Mouse (Mus musculus) ovary, postnatal 10 days (tissue): ENCODE data around the gene Tmem110.

Experiments
- DNase-seq: peaks from one replicate; pipeline ENCODE4 v3.0.0; 2022; ENCODE audit warnings: low spot score

Tmem110 gene

DNA sequence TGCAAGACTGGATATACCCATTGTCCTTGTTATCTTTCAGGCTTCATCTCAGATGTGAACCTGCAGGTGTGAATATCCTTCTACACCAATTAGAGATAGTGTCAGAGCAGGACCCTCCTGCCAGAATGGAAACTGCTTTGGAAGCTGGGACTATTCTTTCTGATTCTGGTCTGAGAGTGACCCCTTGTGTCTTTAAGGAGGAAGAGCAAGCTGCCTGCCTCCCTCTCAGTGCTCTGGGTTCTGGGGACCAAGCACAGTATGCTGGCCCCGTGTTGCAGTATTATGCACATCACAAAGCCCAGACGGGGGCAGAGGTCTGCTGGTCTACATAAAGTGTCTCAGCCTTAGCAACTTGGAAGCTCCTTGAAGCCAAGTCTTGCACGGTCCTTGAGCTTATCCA is 39.9 kb downstream of the Tmem110 start:
- no peak for DNase-seq

DNA sequence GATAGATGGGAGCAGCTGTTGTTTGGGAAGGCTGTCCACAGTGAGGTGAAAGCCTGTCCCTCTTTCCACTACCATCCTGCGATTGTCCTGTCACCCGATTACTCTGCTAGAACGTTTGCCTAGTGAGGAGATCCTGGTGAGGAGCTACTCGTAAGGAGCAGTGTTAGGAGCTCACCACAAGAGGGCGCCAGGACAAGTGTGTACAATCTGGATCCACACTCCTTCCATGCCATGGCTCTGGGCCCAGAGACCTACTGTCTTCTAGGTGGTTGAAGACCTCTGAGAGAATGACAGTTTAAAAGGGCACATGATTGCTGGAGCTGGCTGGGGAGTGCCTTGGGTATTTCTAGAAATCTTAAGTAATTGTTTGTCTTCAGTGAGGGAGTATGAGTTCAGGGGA is 41.7 kb downstream of the Tmem110 start:
- DNase-seq = peak; percentile 51

DNA sequence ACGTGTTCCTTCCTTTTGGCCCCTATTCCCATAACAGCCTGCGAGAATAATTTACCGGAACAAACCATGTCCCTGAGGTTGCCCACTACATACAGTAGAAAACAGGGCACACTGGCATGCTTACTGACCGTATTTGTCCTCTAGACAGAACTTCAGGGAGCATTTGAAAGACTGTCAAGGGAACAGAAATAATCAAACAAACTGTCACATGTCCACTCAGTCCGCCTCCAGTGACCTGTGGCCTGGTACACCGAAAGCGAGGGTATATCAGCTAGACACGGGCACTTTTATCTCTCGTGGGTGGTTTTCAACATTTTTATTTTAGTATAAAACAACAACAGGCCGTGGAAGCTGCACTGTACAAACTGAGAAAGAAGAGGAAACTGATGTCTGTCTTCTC is 43.4 kb downstream of the Tmem110 start:
- DNase-seq = no peak

DNA sequence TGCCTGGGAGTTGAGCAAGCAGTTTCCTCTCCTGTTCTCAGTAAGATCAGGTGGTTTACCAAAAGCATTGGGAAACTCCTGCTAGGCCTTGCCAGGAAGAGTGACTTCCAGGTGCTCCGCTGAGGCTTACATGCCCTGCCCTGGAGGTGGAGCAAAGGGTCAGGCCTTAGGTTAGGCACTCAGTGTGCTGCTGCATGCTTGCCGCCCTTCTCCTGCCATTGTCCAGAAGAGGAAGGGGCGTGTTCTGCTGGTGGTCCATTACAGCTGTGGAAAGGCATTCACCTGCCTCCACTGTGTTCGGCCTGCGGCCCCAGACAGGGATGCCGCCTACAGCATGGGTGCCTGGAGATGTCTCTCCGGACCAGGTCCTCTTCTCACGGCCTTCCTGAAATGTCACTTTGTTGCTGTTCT is 44.0 kb downstream of the Tmem110 start:
- no peak for DNase-seq

DNA sequence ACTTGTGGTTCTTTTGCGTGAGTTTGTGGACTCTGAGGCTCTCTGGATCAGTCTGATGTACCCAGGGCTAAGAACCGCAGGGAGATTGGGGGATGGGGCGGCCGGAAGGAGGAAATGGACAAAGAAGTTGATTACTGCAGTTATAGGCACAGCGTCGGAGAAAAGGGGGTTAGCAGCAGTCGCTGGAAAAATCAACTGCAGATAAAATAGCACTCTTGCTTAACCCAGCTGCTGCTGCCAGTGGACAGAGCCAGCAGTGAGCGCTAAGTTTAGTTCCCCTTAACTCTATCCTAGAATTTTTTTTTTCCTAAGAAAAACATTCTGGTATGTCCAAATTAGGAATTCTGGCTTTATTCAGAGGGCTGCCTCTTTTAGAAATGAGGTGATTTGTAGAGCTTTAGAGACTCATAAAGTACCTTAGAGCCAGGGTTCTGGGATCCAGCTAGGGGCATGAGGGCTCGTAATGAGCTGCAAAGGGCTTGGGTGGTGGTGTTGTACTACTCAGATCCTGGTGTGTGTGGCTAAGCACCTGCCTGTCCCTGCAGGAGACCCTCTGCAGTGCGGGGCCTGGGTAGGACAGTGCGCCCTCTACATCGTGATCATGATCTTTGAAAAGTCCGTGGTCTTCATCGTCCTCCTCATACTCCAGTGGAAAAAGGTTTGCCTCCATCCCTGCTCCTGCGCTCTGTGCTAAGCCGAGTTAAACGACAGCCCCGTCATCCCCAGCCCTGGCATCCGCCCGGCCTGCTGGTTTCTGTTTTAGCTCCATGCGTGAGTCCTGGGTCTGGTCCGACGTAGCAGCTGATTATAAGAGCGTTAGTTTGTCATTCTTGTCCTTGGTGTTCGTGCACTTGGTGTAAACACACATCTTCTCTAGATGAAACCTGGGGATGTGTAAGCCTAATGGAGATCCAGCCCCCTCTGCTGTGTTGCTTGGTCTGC is 45.1 kb downstream of the Tmem110 start:
- DNase-seq = no peak

DNA sequence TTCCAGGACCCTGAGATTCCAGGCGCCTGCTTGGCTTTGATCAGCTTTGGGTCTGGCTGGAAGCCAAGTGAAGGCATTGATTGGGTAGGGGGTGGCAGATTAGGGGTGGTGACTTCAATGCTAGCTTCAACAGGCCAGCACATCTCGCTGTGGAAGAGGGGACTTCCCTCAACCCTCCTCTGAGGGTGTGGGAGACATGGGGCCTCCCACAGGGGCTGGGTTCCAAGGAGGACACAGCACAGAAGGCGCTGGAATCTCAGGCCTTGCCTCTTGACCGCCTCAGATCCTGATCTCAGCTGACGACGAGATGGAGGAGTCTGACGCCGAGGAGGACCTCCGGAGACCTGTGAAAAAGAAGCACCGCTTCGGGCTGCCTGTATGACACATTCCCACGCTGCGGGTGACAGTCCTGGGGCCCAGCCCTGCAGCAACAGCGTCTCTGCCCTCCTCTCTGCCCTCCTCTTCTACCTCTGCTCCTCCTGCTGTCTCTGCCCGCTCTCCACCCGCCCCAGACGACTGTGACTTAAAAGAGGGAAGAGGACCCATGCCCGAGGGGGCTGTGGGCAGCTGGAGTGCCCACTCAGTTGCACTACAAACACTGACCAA is 48.8 kb downstream of the Tmem110 start:
- no peak for DNase-seq

DNA sequence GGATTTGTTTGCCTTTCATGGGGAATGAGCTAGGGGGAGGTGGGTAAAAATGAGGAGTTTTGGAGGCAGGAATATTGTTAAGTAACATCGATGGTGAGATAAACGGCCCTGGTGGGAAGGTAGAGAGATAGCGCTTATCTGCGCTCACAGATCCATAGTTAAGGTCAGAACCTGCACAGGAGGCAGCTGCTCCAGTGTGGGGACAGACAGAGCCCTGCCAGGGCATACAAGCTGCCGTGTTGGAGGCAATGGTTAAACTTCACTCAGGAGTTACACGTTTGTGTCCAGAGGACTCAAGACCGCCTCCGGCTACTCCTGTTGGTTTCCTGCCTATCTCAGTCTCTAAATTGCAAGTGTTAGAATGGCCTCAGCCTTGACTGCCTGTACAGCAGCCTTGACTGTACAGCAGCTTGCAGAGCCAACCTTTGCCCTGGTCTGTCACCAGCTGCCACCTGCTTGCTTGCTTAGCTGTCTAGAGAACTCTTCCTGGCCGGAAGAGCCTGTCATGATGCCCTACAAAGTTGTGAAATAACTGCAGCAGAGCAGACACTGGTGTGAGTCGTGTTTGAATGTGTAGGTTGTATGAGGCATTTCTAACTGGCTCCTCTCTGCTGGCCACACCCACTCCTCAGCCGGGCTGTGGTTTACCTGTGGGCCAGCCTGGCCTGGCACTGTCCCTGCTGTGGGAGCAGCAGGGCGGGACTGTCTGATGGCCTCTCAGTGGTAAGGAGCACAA is 49.9 kb downstream of the Tmem110 start:
- DNase-seq = no peak

DNA sequence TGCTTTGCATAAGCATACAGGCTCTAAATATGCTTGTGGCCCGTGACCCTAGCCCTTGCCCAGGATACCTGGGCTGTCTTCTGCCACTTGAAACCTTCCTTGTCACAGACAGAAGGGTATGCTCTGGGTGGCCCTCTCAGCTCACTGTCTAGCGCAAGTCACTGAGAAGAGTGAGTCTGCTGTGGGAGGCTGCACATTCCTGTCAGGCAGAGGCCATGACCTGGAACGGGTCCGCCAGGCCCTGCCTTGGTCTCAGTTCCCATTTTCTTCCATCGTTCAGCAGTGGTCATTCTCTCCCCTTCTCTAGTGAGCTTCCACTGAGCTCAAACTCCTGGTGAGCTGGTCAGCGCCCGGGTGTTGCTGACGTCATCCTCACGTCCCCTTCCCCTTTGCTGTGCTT is 50.6 kb downstream of the Tmem110 start:
- no peak for DNase-seq

DNA sequence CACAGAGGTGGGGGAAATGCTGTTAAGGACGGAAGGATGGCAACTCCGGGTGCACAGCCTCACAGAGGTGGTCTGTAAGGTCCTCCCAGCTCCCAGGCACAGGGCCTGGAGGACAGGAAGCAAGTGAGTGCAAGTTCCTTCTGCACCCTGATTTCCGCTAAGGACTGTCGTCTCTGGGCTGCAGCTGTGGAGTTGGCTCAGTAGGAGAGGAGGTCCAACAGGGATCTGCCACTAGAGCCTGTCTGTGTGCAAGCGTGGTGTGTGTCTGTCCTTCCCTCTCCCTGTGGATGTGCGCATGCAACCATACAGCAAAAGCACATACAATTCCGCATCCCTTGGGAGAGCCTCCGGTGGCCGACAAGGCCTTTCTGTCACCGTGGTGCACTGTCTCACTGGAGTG is 51.1 kb downstream of the Tmem110 start:
- no peak for DNase-seq

DNA sequence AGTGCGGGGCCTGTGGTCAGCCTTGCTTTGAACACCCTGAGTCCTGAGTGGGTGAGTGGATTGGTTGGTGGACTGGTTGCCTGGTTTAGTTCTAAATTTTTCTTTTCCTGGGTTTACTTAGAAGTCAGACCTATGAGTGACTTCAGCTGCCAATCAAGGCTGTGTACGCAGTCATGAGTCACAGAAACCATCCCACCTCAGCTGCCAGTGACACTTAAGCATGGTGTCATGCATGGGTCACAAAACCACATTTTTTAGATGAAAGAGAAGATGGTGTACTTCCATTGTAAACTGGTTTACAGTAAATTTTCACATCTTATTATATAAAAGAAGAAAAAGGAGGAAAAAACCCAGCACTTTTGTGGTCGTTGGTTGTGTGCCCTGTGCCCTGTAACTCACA is 52.4 kb downstream of the Tmem110 start:
- DNase-seq = no peak

DNA sequence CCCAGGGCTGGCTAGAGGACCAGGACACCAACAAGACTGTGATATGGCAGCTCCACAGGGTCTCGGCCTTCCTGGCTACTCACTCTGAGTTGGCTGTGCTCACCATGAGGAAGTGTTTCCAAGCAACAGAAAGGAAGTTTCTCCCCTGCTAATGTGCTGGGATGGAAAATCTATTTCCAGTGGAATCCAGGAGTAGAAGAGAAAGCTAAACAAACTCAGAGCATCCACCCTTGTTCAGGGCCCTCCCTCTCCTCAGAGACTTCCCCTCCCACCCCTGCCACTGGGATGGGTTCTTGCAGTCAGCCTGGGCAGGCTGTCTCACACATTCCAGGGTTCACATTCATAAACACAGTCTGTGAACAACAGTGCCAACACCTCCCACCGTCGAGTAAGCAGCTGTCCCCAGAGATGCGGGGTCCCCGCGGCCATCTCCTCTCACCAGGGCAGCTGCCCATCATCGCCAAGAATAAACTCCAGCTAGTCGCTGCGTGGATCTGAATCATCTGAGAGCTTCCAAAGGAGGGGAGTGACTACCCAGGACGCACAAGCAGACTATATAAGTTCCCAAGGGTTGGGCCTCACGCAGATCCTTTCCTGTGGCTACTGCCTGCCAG is 53.7 kb downstream of the Tmem110 start, which contains the start of gene Mustn1:
Gene Mustn1, plus strand, starts transcription at position 243 of the 614 bp plus-strand sequence.
- no peak for DNase-seq

DNA sequence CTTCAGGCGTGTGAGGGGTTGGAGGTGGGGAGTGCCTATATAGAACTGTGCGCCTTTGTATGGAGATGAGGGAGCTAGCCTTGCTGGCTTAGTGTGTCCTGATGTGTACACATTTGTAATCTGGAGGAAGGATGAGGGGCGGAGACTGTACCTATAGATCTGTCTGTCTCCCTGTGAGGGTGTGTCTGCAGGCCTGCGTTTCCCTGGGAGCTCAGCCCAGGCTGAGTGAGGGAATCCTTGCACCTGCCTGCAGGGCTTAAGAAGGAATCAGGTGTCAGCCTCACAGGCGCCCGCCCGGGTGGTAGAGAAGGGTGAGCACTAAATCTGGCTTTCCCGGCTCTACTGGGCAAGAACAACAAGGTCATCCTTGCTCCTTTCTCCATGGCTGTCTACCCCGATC is 54.4 kb downstream of the Tmem110 start:
- DNase-seq = no peak

DNA sequence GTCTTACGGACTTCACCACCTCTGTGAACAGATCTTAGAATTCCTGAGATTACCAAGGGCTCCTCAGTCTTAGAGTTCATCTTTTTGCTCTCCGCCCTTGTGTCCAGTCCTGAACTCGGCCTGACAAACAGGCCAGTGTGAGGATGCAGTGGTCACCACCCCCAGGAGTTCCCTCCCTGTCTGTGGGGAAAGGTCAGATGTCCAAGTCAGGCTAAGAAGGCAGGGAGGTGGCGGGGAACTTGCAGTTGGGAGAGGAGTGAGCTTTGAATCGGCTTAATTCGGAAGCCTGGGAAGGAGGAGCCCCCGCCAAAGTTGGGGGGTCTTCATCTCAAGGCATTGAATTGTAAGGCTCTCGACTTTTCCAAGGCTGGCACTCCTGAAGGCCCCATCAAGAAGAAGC is 54.9 kb downstream of the Tmem110 start:
- DNase-seq = no peak

DNA sequence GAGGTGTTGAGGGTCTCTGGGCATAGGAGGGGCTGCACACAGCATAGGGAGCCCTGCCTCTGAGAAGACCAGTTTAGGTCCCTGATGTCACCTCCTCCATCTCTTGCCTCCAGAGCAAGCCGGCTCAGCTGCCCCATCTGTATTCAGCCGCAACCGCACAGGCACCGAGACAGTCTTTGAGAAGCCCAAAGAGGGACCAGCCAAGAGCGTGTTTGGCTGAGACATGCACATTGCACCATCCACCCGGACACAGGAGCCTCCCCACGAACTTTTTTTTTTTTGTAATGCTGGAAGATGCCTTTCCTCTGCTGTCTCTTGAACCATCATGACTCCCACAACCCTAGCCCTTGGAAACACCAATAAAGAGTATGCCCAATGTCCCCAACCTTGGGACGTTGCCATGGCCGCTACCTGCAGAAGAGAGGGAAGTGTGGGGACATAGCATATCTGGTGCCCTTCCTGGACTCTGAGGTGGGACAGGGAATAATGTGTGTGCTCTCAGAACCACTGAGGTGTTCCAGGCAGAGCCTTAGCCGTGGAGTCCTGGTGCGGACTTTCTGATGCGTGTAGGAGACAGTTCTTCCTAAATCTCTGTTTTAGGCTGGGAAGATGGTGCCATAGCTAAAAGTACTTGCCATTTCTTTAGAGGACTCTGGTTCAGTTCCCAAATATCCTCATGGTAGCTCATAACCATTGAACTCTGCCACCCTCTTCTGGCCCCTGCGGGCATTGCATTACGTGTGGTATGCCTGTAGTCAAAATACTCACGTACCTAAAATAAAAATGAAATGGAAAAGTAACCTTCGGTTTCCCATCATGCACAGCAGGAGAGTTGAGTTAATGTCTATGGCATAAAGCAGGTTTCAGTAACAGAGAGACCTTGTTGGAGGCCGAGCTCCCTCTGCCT is 55.7 kb downstream of the Tmem110 start:
- no peak for DNase-seq

DNA sequence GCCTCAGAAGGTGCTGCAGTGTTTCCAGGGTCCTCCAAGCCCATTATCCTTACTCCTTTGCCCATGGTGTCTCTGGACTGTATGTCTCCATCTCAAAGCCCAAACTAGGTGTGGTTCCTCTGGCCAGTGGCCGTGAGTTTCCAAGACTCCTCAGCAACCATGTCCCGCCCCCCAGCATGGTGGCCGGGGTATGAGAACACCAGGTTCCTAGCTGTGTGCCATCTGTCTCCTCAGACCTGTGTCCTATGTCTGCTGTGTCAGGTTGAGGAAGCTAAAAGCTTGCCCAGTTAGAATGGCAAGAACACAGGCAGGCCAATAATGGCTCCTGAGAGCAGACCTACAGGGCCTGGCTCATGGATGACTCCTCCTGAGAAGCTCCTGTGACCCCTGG is 56.3 kb downstream of the Tmem110 start:
- DNase-seq = no peak

DNA sequence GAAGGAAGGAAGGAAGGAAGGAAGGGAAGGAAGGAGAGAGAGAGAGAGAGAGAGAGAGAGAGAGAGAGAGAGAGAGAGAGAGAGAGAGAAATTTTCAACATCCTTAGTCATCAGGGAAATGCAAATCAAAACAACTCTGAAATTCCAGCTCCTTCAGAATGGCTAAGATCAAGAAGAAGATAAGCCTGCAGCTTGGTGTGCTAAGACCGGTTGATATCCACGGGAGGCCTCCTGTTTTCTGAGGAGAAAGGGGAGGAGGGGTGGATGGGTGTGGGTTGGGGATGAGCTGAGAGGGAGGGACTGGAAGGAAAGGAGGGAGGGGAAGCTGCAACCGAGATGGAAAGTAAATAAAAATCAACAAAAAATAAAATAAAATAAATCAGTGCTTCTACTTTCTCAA is 59.9 kb downstream of the Tmem110 start:
- no peak for DNase-seq

DNA sequence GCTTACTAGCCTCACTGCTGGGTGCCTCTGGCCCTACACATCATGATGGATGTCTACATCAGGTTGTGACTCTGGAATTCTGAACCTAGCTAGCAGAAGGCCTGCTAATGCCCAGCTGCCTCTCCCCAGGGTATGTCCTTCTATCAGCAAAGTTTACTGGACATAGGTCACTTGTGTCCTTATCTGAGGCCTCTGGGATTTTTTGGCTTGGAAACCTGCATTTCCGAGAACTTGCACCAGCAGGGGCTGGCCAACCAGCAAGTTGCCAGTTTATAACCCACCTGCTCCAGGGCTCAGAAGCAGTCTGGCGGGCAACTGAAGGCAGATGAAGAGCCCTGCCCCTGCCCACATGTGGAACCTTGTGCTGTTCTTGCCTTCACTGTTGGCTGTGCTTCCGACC is 60.8 kb downstream of the Tmem110 start, which contains the start of gene Itih4:
Gene Itih4, plus strand, starts transcription at position 273 of the 400 bp plus-strand sequence.
- no peak for DNase-seq

DNA sequence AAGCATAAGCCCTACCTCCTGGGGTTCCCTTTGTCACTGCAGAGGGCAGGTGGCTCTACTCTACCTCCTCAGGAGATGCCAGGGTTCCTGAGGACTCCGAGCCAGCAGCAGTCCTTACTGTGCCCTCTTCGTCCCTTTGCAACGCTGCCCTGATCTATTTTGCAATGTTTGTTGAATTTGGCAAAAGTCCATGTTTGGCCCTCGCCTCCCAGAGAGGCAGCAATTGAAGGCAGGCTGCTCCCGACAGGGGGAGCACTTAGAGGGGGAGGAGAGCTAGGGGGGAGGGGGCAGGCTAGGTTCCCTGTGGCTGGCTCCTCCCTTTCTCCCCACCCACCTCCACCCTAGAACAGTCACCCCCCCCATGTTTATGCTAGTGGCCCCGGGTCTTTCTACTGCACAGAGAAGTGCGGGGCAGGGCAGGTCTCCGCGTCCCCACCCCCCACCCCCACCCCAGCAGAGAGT is 62.9 kb downstream of the Tmem110 start:
- no peak for DNase-seq

DNA sequence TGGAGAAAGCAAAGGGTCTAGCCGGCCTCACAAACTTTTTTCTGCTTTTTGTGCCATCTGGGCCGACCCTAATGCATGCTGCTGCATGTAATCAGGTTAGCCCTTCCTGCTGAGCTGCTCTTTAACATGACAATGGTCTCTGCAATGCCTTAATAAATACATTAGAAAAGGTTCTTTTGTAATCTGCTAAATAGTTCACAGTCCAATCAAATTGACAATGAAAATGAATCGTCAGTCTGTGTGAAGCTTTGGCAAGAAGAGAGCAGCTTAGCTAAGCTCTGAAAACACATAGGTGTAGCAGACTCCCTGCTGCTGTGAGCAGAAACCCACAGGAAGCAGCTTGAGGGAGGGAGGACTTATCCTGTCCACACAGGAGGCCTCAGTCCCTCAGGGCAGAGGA is 74.6 kb downstream of the Tmem110 start:
- DNase-seq = no peak

DNA sequence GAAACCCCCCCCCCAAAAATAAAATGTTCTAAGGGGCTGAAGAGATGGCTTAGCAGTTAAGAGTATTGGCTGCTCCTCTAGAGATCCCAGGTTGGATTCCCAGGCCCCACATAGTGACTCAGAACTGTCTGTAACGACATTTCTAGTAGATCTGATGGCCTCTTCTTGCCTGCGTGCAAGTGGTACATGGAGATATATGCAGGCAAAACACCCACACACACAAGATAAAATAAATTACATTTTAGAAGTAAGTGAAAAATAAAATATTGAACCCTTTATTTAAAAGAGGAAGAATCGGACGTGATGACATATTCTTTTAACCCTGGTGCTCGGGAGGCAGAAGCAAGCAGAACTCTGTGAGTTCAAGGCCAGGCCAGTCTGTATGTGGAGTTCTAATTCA is 77.2 kb downstream of the Tmem110 start:
- DNase-seq = no peak

DNA sequence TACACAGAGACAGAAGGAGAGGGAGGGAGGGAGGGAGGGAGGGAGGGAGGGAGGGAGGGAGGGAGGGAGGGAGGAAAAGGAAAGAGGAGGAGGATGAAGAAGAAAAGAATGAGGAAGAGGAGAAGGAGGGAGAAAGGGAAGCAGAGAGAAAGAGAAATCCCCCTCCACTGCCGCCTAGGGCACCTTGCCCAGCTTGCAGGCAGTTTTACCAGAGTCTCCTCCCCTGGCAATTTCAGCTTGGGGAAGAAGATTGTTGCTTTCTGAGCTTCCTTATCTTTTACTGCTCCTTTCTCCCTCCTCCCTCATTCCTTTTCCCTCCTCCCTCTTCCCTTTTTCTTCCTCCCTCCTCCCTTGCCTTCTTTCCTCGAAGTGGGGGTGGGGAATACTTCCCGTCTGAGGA is 77.6 kb downstream of the Tmem110 start:
- DNase-seq = no peak
